ENCODE assay signal across 28 mouse cellular contexts in the genomic region with DNA sequence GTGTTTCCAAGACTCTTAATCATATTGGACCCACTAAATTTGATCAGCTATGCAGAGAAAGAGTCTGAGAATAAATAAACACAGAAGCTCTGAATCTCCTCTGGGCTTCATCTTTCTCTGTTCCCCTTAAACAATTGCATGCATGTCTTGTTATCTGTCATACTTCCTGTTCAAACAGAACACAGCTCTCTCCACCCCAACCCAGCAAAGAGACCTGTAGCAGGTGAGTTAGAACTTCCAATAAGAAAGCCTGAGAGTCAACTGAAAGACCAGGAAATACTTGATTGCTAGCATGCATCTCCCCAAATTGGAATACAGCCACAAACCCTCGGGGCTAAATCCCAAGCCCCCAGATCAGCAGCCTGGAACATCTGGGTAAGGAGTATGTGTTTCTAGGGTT. TPM values are rescaled to one million over a fixed set of nuclear protein-coding genes. Genes with fewer than 3 reads are reported as not detected.
DNase-seq lines count a peak whose midpoint lies in the region; ATAC-seq and TF ChIP-seq lines count a peak whose summit lies in the region.
"Had no signal": no experiment of that assay in that cellular context is flagged by ENCODE, and none has a peak within 500 bp of the region (broad histone marks: within the 10 kb centered on the region; RNA-seq: fewer than 3 reads in every experiment).

No protein-coding gene starts in this region.

- H3K9ac ChIP-seq in midbrain, embryonic 11.5 days (ENCODE audit: low read length), result no peak overlapping the region
- no peak overlapping the region for H3K9ac ChIP-seq in CH12.LX (ENCODE audit: insufficient read depth, low read depth)
- H3K9ac ChIP-seq: embryonic facial prominence, embryonic 13.5 days; embryonic facial prominence, embryonic 15.5 days; forebrain, embryonic 12.5 days had no signal

- 84% methylated on average over 1 of the region's 1 CpGs for WGBS in midbrain, embryonic 11.5 days
- WGBS in midbrain, embryonic 10.5 days, result 77% methylated on average over 1 of the region's 1 CpGs
- WGBS in bone marrow, adult 2 months, result 55% methylated on average over 1 of the region's 1 CpGs

- H3K4me1 ChIP-seq in midbrain, embryonic 11.5 days (ENCODE audit: control insufficient read depth, insufficient read depth, low read length), result no peaks in the 10 kb centered on the region
- no peaks in the 10 kb centered on the region for H3K4me1 ChIP-seq in midbrain, embryonic 10.5 days
- H3K4me1 ChIP-seq in CH12.LX (ENCODE audit: control insufficient read depth in 1 of 2, insufficient read depth in 2 of 2), result peaks cover 9 to 45% of the 10 kb centered on the region in 2 experiments; a peak in 3 of 4 replicates
- H3K4me1 ChIP-seq in bone marrow, adult 2 months (ENCODE audit: control insufficient read depth, insufficient read depth, low read length), result no peaks in the 10 kb centered on the region; the same call in 1 of the 2 replicates
- H3K4me1 ChIP-seq: embryonic facial prominence, embryonic 13.5 days; embryonic facial prominence, embryonic 15.5 days; forebrain, embryonic 10.5 days; forebrain, embryonic 12.5 days had no signal

- no peaks in the 10 kb centered on the region for H3K79me2 ChIP-seq in CH12.LX (replicated peaks; ENCODE audit: control insufficient read depth, extremely low read depth, insufficient read depth, poor library complexity, severe bottlenecking)

- no peak overlapping the region for H3K27ac ChIP-seq in midbrain, embryonic 11.5 days (ENCODE audit: low read depth, low read length)
- no peak overlapping the region for H3K27ac ChIP-seq in midbrain, embryonic 10.5 days (replicated peaks)
- H3K27ac ChIP-seq in CH12.LX (ENCODE audit: insufficient read depth, low read depth), result no peak overlapping the region
- peak overlapping the region; percentile 37; the same call in 1 of the 2 replicates for H3K27ac ChIP-seq in bone marrow, adult 2 months (ENCODE audit: control insufficient read depth, insufficient read depth, low read depth, low read length, poor library complexity)
- H3K27ac ChIP-seq: embryonic facial prominence, embryonic 13.5 days; embryonic facial prominence, embryonic 15.5 days; forebrain, embryonic 10.5 days; forebrain, embryonic 12.5 days had no signal

- no peak overlapping the region for H3K4me3 ChIP-seq in midbrain, embryonic 11.5 days (ENCODE audit: low read depth, low read length)
- no peak overlapping the region for H3K4me3 ChIP-seq in midbrain, embryonic 10.5 days
- no peak overlapping the region for H3K4me3 ChIP-seq in CH12.LX (replicated peaks in 1 of 3; ENCODE audit: low read depth in 2 of 3, low read length in 2 of 3, poor library complexity in 1 of 3)
- H3K4me3 ChIP-seq in bone marrow, adult 2 months (replicated peaks; ENCODE audit: control insufficient read depth, low read depth, low read length), result no peak overlapping the region
- H3K4me3 ChIP-seq: embryonic facial prominence, embryonic 13.5 days; embryonic facial prominence, embryonic 15.5 days; erythroblast, embryonic 14.5 days; forebrain, embryonic 10.5 days; forebrain, embryonic 12.5 days had no signal

- no peak for TF ChIP-seq CTCF in CH12.LX (conservative IDR thresholded peaks at IDR 0.05 in 1 of 2, IDR thresholded peaks at IDR 0.05 in 1 of 2; ENCODE audit: low read depth in 2 of 2, low read length in 2 of 2)
- no peak for TF ChIP-seq CTCF in bone marrow, adult 2 months (IDR thresholded peaks at IDR 0.05; ENCODE audit: control insufficient read depth, insufficient read depth, low read length)

- TF ChIP-seq EP300 in CH12.LX (IDR thresholded peaks at IDR 0.05; ENCODE audit: low read length), result peak; percentile 92

- no peaks in the 10 kb centered on the region for H3K27me3 ChIP-seq in midbrain, embryonic 11.5 days (ENCODE audit: control insufficient read depth, insufficient read depth, low read length)
- H3K27me3 ChIP-seq in midbrain, embryonic 10.5 days (ENCODE audit: low read depth, poor library complexity, severe bottlenecking), result no peaks in the 10 kb centered on the region
- H3K27me3 ChIP-seq in CH12.LX (replicated peaks), result no peaks in the 10 kb centered on the region
- no peaks in the 10 kb centered on the region for H3K27me3 ChIP-seq in splenic B cell, adult 2 months (ENCODE audit: control insufficient read depth, insufficient read depth, low read length, poor library complexity, severe bottlenecking)
- H3K27me3 ChIP-seq: embryonic facial prominence, embryonic 13.5 days; embryonic facial prominence, embryonic 15.5 days; forebrain, embryonic 12.5 days; Patski had no signal

- dilution Hi-C loops in CH12.LX (cut with MboI; ENCODE audit: extremely low pct_ligation_motif_present, extremely low pct_unique_long_range_greater_than_20kb, low sequenced_read_pairs), result no loop called here

- TF ChIP-seq RAD21 in CH12.LX (IDR thresholded peaks at IDR 0.05; ENCODE audit: low read depth, low read length), result no peak

- no peaks in the 10 kb centered on the region for H3K9me3 ChIP-seq in midbrain, embryonic 11.5 days (ENCODE audit: control insufficient read depth, low read length)
- no peaks in the 10 kb centered on the region for H3K9me3 ChIP-seq in midbrain, embryonic 10.5 days (replicated peaks)
- H3K9me3 ChIP-seq in CH12.LX (replicated peaks; ENCODE audit: low read length), result no peaks in the 10 kb centered on the region
- H3K9me3 ChIP-seq: embryonic facial prominence, embryonic 13.5 days; embryonic facial prominence, embryonic 15.5 days; forebrain, embryonic 10.5 days; forebrain, embryonic 12.5 days had no signal

- DNase-seq in midbrain, embryonic 11.5 days (ENCODE audit: low spot score, missing footprints), result peak; percentile 31
- no peak for DNase-seq in midbrain, embryonic 10.5 days (ENCODE audit: low spot score)
- peak; percentile 46 for DNase-seq in CH12.LX (ENCODE audit: extremely low read depth)
- DNase-seq in splenic B cell, adult 2 months (ENCODE audit: low read depth, low spot score), result peak; percentile 23
- no peak for DNase-seq in heart, adult 9 months (ENCODE audit: low spot score in 2 of 2)
- DNase-seq in adrenal gland, adult (ENCODE audit: inconsistent age in 2 of 2, low spot score in 1 of 2), result no peak
- no peak for DNase-seq in layer of hippocampus, postnatal 25 days (ENCODE audit: extremely low spot score in 1 of 2, low spot score in 1 of 2)
- DNase-seq: adrenal gland, adult 8-10 months; adrenal gland, postnatal 14 days; adrenal gland, postnatal 36 days; B cell, adult 2 months; cerebellum, adult 11 months; cerebellum, adult 18-20 months; cerebellum, adult 8-10 months; cerebellum, adult 9-11 months; cerebellum, postnatal 14 days; cerebellum, postnatal 36 days; embryo, embryonic 11 days had no signal

- no peak for TF ChIP-seq POLR2A in CH12.LX (IDR thresholded peaks at IDR 0.05; ENCODE audit: low read depth, low read length)
- no peak for TF ChIP-seq POLR2A in bone marrow, adult 2 months (IDR thresholded peaks at IDR 0.05; ENCODE audit: borderline replicate concordance, control insufficient read depth, low read depth, low read length)

- no peak overlapping the region for H3K4me2 ChIP-seq in midbrain, embryonic 11.5 days
- peak overlapping the region; percentile 13; the same call in 1 of the 2 replicates for H3K4me2 ChIP-seq in CH12.LX (ENCODE audit: insufficient read depth, low read depth, poor library complexity, severe bottlenecking)
- H3K4me2 ChIP-seq: embryonic facial prominence, embryonic 13.5 days; embryonic facial prominence, embryonic 15.5 days; forebrain, embryonic 12.5 days had no signal

- ATAC-seq in midbrain, embryonic 11.5 days (ENCODE audit: low FRiP score), result no peak
- ATAC-seq: CD4-positive, CD25-positive, alpha-beta regulatory T cell, adult 4 months; forebrain, embryonic 14.5 days; forebrain, embryonic 16.5 days; Patski had no signal

- H3K36me3 ChIP-seq in midbrain, embryonic 11.5 days (ENCODE audit: control insufficient read depth, insufficient read depth, low read length), result no peaks in the 10 kb centered on the region
- no peaks in the 10 kb centered on the region for H3K36me3 ChIP-seq in midbrain, embryonic 10.5 days
- H3K36me3 ChIP-seq in CH12.LX (replicated peaks in 1 of 2; ENCODE audit: control insufficient read depth in 1 of 2, insufficient read depth in 1 of 2, low read length in 1 of 2), result no peaks in the 10 kb centered on the region
- H3K36me3 ChIP-seq in splenic B cell, adult 2 months (ENCODE audit: control insufficient read depth, insufficient read depth, low read length, poor library complexity, severe bottlenecking), result no peaks in the 10 kb centered on the region
- H3K36me3 ChIP-seq: embryonic facial prominence, embryonic 13.5 days; embryonic facial prominence, embryonic 15.5 days; forebrain, embryonic 10.5 days; forebrain, embryonic 12.5 days had no signal

- in situ Hi-C loops in CH12.LX (cut with MboI; ENCODE audit: low pct_ligation_motif_present, low pct_unique_long_range_greater_than_20kb, low sequenced_read_pairs), result no loop called here

TF ChIP-seq in CH12.LX, 34 proteins besides CTCF, POLR2A, EP300 and RAD21:
- TF ChIP-seq USF2 (conservative IDR thresholded peaks at IDR 0.05; ENCODE audit: low read depth, low read length), result no peak
- no peak for TF ChIP-seq ZNF384 (IDR thresholded peaks at IDR 0.05; ENCODE audit: low read depth, low read length)
- TF ChIP-seq JUND (conservative IDR thresholded peaks at IDR 0.05; ENCODE audit: low read depth, low read length), result peak; percentile 67
- TF ChIP-seq MAX (IDR thresholded peaks at IDR 0.05; ENCODE audit: low read length), result no peak
- TF ChIP-seq RCOR1 (conservative IDR thresholded peaks at IDR 0.05; ENCODE audit: low read depth, low read length), result 0 out of 2 replicates have a peak, but pooled peaks have one; percentile 20
- TF ChIP-seq ZC3H11A (IDR thresholded peaks at IDR 0.05; ENCODE audit: low read depth, low read length), result no peak
- peak; percentile 51 for TF ChIP-seq JUN (IDR thresholded peaks at IDR 0.05; ENCODE audit: insufficient read depth, low read depth, low read length)
- TF ChIP-seq IRF4 (IDR thresholded peaks at IDR 0.05; ENCODE audit: low read depth, low read length), result peak; percentile 94
TF ChIP-seq in CH12.LX: peak in this region for 4.

RNA-seq across cellular contexts. Expression of a gene that starts 42.4 kb away (rescaled TPM):
- polyA plus RNA-seq in midbrain, embryonic 11.5 days (2014; fragmentation: Nextera tagmentation; extraction: Ambion mirVana), result 12.2 and 13.3 TPM in 2 replicates
- 6.4 and 9.4 TPM in 2 replicates for polyA plus RNA-seq in midbrain, embryonic 10.5 days (2016; fragmentation: Nextera tagmentation; extraction: Ambion mirVana)
- total RNA-seq in CH12.LX (2012; rRNA removed) (8.0 and 10.6 TPM in 2 replicates), CH12.LX (2014; rRNA removed) (8.0 and 8.8 TPM in 2 replicates)
- 7.2 and 8.9 TPM in 2 replicates for polyA plus RNA-seq in CH12.LX (2012; ENCODE audit: insufficient read length, low read depth)
- 3.3 and 7.7 TPM in 2 replicates for polyA plus RNA-seq in bone marrow, adult 2 months (2011; ENCODE audit: insufficient read depth, insufficient read length, low replicate concordance, missing spikeins)
- total RNA-seq in layer of hippocampus, postnatal 25 days (2021), result 10 to 100 TPM; 36.6 to 37.8 TPM
- polyA plus RNA-seq: erythroblast, embryonic 14.5 days had no signal

Comparison
In these comparisons a context has a peak if more than half of its experiments do, and no peak if none do; other contexts are left out.
1. DNase-seq: peak in midbrain, embryonic 11.5 days (single experiment), CH12.LX (single experiment) and splenic B cell, adult 2 months (single experiment); none in midbrain, embryonic 10.5 days (single experiment), heart, adult 9 months (0 of 2), adrenal gland, adult (0 of 2) and layer of hippocampus, postnatal 25 days (0 of 2).